Mouse (Mus musculus) neutrophil, adult 65 days (primary cell): ENCODE data around the gene Olfr659. TPM values are rescaled to one million over a fixed set of nuclear protein-coding genes. Genes with fewer than 3 reads are reported as not detected.

Source experiments
- total RNA-seq: library from RNA; stranded (reverse); gene quantifications from 2 replicates; pipeline ENCODE4 v1.2.4, GENCODE M21; 2023

Olfr659 gene
- total RNA-seq: not detected in 2 replicates

GRCm38 (mm10) chr7:104666453-104666852, at the start of gene Olfr659:
Gene Olfr659 (plus strand): TSS chr7:104666753.

GRCm38 (mm10) chr7:104624494-104624893, 42.1 kb upstream of the Olfr659 start, which contains the start of gene Olfr657:
Gene Olfr657 (plus strand): TSS chr7:104624794.

DNA sequence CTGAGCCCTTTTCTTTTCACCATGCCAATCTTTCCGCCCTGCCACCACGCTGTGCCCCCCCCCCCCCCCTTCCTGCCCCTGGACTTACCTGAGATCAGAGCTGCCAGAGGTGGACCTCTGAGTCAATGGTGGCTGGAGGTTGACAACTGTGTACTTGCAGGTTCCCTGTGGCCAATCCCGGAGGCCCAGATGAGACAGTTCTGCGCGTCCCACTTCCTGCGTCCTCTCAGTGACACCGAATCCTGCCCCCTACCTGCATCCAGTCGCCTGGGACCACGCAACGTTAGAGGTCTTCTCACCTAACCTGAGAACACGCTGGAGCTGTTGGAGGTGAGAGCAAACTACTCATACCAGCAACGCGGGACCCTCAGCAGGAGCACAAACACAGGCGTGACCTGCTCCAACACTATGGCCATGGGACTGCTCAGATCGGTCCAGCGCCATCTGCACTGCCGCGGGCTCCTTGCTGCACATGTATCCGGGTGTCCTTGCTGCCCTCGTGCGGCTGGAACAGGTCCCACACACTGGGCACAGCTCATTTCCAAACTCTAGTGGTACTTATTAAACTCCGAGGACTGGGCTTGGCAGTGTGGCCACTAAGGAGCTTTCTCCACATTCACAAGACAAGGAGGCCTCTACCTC, 19.6 kb upstream of the Olfr659 start, which contains the start of gene Olfr658:
TSS of gene Olfr658 (minus strand) at position 465 of the 642 bp plus-strand sequence.

DNA sequence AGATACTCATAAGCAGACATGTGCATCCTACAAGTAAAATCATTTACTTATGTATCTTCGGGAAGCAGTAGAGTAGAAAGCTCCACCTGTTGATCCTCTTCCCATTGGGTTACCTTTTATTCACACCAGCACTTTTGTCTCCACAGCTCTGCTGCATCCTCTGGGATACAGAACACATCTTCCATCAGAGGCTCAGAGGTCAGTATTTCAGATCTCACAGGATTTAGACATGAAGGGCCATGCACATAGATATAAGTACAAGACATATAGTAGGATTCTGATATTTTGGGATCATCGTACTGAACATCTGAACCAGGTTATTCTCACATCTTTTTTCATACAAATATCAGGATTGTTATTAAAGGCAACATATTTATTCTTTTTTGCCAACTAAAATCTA, 19.6 kb downstream of the Olfr659 start, which contains the start of gene Olfr661:
TSS of gene Olfr661 (plus strand) at position 301 of the 400 bp plus-strand sequence.

Other genes with a start within 250 kb of the Olfr659 start
- 35.5 and 45.3 TPM in 2 replicates for gene Trim30a, start 201.6 kb upstream of the Olfr659 start, total RNA-seq
- 9.4 and 10.7 TPM in 2 replicates for gene Trim30d, start 158.9 kb upstream of the Olfr659 start, total RNA-seq
- not detected in 2 replicates for gene Olfr651, start 116.6 kb upstream of the Olfr659 start, total RNA-seq
- not detected in 2 replicates for gene Olfr652, start 105.9 kb upstream of the Olfr659 start, total RNA-seq
- not detected in 2 replicates for gene Olfr653, start 89.4 kb upstream of the Olfr659 start, total RNA-seq
- not detected in 2 replicates for gene Olfr654, start 79.7 kb upstream of the Olfr659 start, total RNA-seq
- gene Olfr655, start 65.0 kb upstream of the Olfr659 start, total RNA-seq: 0.73 TPM in 1 of 2 replicates, not detected in the other
- gene Olfr656, start 52.8 kb upstream of the Olfr659 start, total RNA-seq: not detected in 2 replicates
- not detected in 2 replicates for gene Olfr657, start 42.0 kb upstream of the Olfr659 start, total RNA-seq
- not detected in 2 replicates for gene Olfr658, start 19.4 kb upstream of the Olfr659 start, total RNA-seq
- not detected in 2 replicates for gene Olfr661, start 19.7 kb downstream of the Olfr659 start, total RNA-seq
- not detected in 2 replicates for gene Usp17le, start 110.7 kb downstream of the Olfr659 start, total RNA-seq
- 0.47 and 0.57 TPM in 2 replicates for gene Usp17lb, start 175.8 kb downstream of the Olfr659 start, total RNA-seq
- not detected in 2 replicates for gene Usp17la, start 190.3 kb downstream of the Olfr659 start, total RNA-seq
- not detected in 2 replicates for gene Olfr665, start 211.3 kb downstream of the Olfr659 start, total RNA-seq
- not detected in 2 replicates for gene Olfr666, start 229.2 kb downstream of the Olfr659 start, total RNA-seq